In the genomic region with DNA sequence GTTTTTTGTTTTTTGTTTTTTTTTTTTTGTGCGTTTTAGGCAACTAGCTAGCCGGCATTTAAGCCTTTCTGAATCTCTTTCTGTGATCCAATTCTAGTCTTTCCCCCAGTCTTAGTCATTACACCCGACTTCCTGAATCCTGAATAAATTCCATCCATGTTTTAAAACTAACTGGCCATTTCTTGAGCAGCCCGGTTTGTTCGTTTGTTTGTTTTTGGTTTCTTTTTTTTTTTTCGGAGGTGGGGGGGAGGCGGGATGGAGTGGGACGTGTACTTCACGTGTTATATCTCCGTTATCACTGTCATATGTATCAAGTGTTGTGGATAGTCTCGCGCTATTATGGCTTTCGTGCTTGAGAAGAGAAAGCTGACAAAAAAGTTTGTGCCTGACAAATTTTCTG, we compare ENCODE assay signal across 8 mouse cellular contexts. TPM values are rescaled to one million over a fixed set of nuclear protein-coding genes. Genes with fewer than 3 reads are reported as not detected.
DNase-seq lines count a peak whose midpoint lies in the region; ATAC-seq lines count a peak whose summit lies in the region.

No protein-coding gene starts in this region.

- peaks cover 20% of the 10 kb centered on the region for H3K36me3 ChIP-seq in megakaryocyte, embryonic 14.5 days (replicated peaks; ENCODE audit: low read length)
- H3K36me3 ChIP-seq in midbrain, embryonic 14.5 days (ENCODE audit: control insufficient read depth, insufficient read depth, low read length) = no peaks in the 10 kb centered on the region

- H3K4me3 ChIP-seq in megakaryocyte, embryonic 14.5 days (replicated peaks) = peak overlapping the region; percentile 93
- H3K4me3 ChIP-seq in midbrain, embryonic 14.5 days (replicated peaks; ENCODE audit: low read depth, low read length) = peak overlapping the region; percentile 48

- H3K4me1 ChIP-seq in megakaryocyte, embryonic 14.5 days = peaks cover 15% of the 10 kb centered on the region
- H3K4me1 ChIP-seq in midbrain, embryonic 14.5 days (ENCODE audit: control insufficient read depth, insufficient read depth, low read length) = peaks cover 6% of the 10 kb centered on the region; the same call in 1 of the 2 replicates

- H3K9ac ChIP-seq in midbrain, embryonic 14.5 days (replicated peaks; ENCODE audit: low read length) = no peak overlapping the region

- H3K4me2 ChIP-seq in midbrain, embryonic 14.5 days (ENCODE audit: low read length) = peak overlapping the region; percentile 59

- peak; percentile 38 for DNase-seq in c-Kit-positive CD71-positive TER-119-negative erythroid progenitor cells, embryonic 14.5 days (ENCODE audit: low read depth)
- DNase-seq in induced T-regulatory cell, adult 2 months (ENCODE audit: low read depth) = peak; percentile 64
- DNase-seq in midbrain, embryonic 14.5 days = no peak
- no peak for DNase-seq in ovary, adult 18-20 months (ENCODE audit: low spot score)
- no peak for DNase-seq in urinary bladder, postnatal 36 days (ENCODE audit: low spot score in 2 of 2)
- no peak for DNase-seq in urinary bladder, postnatal 25 days (ENCODE audit: low spot score)

- ATAC-seq in megakaryocyte, adult 5-6 weeks (ENCODE audit: poor library complexity, severe bottlenecking) = no peak
- ATAC-seq in midbrain, embryonic 14.5 days (ENCODE audit: low FRiP score, low TSS enrichment) = no peak

- H3K9me3 ChIP-seq in megakaryocyte, embryonic 14.5 days = peaks cover 20% of the 10 kb centered on the region
- H3K9me3 ChIP-seq in midbrain, embryonic 14.5 days (ENCODE audit: control insufficient read depth, low read length) = no peaks in the 10 kb centered on the region

- H3K27ac ChIP-seq in midbrain, embryonic 14.5 days (replicated peaks; ENCODE audit: low read depth, low read length) = no peak overlapping the region

- WGBS in midbrain, embryonic 14.5 days = 28% methylated on average over 13 of the region's 13 CpGs

- peaks cover 11% of the 10 kb centered on the region for H3K27me3 ChIP-seq in megakaryocyte, embryonic 14.5 days (replicated peaks)
- H3K27me3 ChIP-seq in midbrain, embryonic 14.5 days (ENCODE audit: control insufficient read depth, insufficient read depth, low read length) = no peaks in the 10 kb centered on the region

RNA-seq across cellular contexts. Expression of gene Aifm1, which starts 0.5 kb away (rescaled TPM):
- 2.8 TPM in 1 of 2 replicates, not detected in the other for polyA plus RNA-seq in megakaryocyte, embryonic 14.5 days (2012; ENCODE audit: insufficient read depth, low replicate concordance)
- 42.6 and 48.4 TPM in 2 replicates for total RNA-seq in megakaryocyte, adult 5-6 weeks (2015)
- total RNA-seq in megakaryocyte, adult 5-6 weeks (2017) = 39.2 and 42.8 TPM in 2 replicates
- polyA plus RNA-seq in midbrain, embryonic 14.5 days (2014; fragmentation: Nextera tagmentation; extraction: Ambion mirVana) = 28.5 and 38.8 TPM in 2 replicates

RNA-seq across cellular contexts. Expression of gene Rab33a, which starts 5.3 kb away (rescaled TPM):
- 0.67 TPM in 1 of 2 replicates, not detected in the other for polyA plus RNA-seq in megakaryocyte, embryonic 14.5 days (2012; ENCODE audit: insufficient read depth, low replicate concordance)
- not detected in 2 replicates for total RNA-seq in megakaryocyte, adult 5-6 weeks (2015)
- total RNA-seq in megakaryocyte, adult 5-6 weeks (2017) = not detected in 2 replicates
- 86.7 and 113 TPM in 2 replicates for polyA plus RNA-seq in midbrain, embryonic 14.5 days (2014; fragmentation: Nextera tagmentation; extraction: Ambion mirVana)

RNA-seq across cellular contexts. Expression of gene Elf4, which starts 50.9 kb away (rescaled TPM):
- polyA plus RNA-seq in megakaryocyte, embryonic 14.5 days (2012; ENCODE audit: insufficient read depth, low replicate concordance) = 2.6 and 3.5 TPM in 2 replicates
- 122 and 133 TPM in 2 replicates for total RNA-seq in megakaryocyte, adult 5-6 weeks (2015)
- total RNA-seq in megakaryocyte, adult 5-6 weeks (2017) = 40.3 and 45.8 TPM in 2 replicates
- 0.20 and 0.95 TPM in 2 replicates for polyA plus RNA-seq in midbrain, embryonic 14.5 days (2014; fragmentation: Nextera tagmentation; extraction: Ambion mirVana)

Comparison
In these comparisons a context has a peak if more than half of its experiments do, and no peak if none do; other contexts are left out.
1. DNase-seq: peak in c-Kit-positive CD71-positive TER-119-negative erythroid progenitor cells, embryonic 14.5 days (single experiment) and induced T-regulatory cell, adult 2 months (single experiment); none in midbrain, embryonic 14.5 days (single experiment), ovary, adult 18-20 months (single experiment), urinary bladder, postnatal 36 days (0 of 2) and urinary bladder, postnatal 25 days (single experiment).
2. RNA of gene Rab33a, which starts 5.3 kb away (polyA plus RNA-seq): 86.7 to 113 TPM in midbrain, embryonic 14.5 days; 0.67 TPM in megakaryocyte, embryonic 14.5 days; every median in the first group is over 10 times any median in the second.